Mouse (Mus musculus): ENCODE results near the gene Gm20924. TPM values are rescaled to one million over a fixed set of nuclear protein-coding genes. Genes with fewer than 3 reads are reported as not detected.
"Not testable (repeated sequence)": the region's sequence is repeated elsewhere in the genome, so short reads cannot be mapped to it uniquely, and the experiment has no call there.

Gm20924 gene
- polyA plus RNA-seq (2012; fragmentation: generic; extraction: Trizol) = not detected
- long read RNA-seq, experiment 1 = 0 reads
- long read RNA-seq, experiment 2 = 0 reads

DNA sequence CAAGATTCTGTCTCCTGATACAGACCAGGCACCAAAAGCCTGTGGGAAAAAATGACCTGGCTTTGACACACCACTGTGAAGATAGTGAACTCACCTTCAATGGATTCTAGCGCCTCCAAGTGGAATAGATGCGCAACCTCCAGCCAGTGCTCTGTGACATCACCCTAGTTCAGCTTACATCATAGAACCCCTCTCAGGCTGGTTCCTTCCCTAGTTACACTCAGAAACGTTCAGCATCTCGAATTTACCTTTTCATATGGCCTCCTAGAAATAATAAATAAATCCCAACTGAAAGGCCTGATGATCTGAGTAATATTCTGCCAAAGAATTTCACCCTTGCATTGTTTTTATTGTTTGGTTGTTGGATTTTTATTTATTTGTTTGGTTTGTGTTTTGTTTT, at the start of gene Gm20924:
TSS of gene Gm20924 (minus strand) at position 101 of the 400 bp plus-strand sequence.
- H3K36me3 ChIP-seq (ENCODE audit: control insufficient read depth, insufficient read depth); H3K4me3 ChIP-seq (ENCODE audit: insufficient read depth, poor library complexity, severe bottlenecking); H3K79me2 ChIP-seq (ENCODE audit: control insufficient read depth, insufficient read depth); H3ac ChIP-seq (ENCODE audit: control insufficient read depth, insufficient read length, low read depth); H3K27me3 ChIP-seq (ENCODE audit: control insufficient read depth, insufficient read depth, insufficient read length); H3K79me3 ChIP-seq (ENCODE audit: low read depth): not testable (repeated sequence)

Other genes with a start within 250 kb of the Gm20924 start
- gene Gm20736, start 170.2 kb upstream of the Gm20924 start, polyA plus RNA-seq (2012; fragmentation: generic; extraction: Trizol) = not detected